Mouse (Mus musculus) neutrophil, adult 59 days (primary cell): ENCODE measurements around the gene Hcfc1. TPM values are rescaled to one million over a fixed set of nuclear protein-coding genes. Genes with fewer than 3 reads are reported as not detected.

ENCODE experiments used
- total RNA-seq, 2 experiments: library from RNA; stranded (reverse); gene quantifications; 1 replicate in 1 of 2; 2 replicates in 1 of 2; pipeline ENCODE4 v1.2.4; 2023

Gene Hcfc1
- 10 to 100 TPM; 86.7 to 87.3 TPM for total RNA-seq

DNA sequence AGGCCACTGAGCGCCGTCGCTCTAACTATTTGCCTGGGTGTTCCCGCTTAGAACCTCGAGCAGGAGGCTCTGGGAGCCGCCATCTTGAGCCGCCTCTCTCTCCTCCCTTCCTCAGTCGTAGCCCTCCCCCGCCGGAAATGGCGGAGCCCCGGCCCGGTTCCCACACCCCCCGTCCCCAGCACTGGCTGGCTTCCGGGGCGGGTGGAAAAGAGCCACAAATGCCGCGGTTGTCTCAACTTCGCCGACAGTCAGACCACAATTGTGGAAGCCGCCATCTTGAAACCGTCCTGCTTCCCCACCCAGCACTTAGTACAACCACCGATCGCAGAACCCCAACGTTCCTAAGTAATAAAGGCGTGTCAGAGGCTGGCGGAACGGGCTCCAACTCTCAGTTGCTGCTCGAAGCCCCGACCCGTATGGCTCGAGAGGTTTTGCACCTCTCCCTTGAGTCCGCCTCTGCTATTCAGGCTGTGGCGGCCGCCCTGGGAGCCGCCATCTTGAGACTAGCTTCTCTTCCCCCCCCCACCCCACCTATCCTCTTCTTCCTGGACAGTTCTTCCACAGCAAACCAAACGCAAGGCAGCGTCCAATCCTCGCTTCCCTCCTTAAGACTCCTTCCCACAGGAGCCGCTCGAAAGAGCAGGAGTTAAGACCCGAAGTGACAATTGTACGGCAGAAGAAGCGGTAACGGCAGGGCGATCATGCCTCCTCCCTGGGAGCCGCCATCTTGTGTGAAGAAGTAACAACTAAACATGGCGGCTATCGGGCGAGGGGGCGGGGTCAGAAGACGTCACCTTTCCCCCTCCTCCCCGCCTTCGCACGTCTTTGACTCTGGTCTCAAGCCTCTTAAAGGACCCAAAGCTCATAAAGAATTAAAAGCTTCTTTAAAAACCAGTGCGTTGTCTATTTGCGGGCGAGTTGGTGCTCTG is at the start of gene Hcfc1:
Hcfc1 (minus strand) TSS at position 110 of the 929 bp plus-strand sequence.

DNA sequence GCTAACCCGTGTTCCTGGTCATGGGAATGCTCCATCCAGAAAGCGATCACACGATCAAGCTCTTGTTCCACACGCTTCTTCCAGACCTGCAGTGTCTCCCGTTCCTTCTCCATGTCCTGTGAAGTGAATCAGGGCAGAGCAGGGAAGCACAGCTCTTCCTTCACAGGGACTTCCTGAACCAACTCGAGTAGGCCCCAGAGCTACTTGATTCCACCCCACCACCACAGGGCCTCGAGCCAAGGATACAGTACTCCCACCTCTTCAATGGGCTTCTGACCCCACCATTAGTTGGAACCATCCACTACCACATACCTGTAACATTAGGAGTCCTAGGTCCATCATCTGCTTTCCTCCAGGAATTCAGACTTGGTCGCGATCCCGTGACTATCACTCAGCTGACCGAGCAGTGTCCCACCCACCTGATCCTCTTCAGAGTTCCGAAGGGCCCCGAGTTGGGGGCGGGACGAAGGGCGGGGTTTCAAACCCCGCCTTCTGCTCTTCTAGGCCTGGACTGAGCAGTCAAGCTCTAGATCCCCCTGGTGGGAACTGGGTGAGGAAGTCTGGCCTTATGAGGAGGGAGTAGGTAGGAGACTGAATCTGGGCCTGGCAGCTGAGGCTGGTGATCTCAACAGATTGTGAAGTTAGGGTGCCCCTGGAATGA is 35.6 kb downstream of the Hcfc1 start, which contains the start of gene Renbp:
Renbp (minus strand) TSS at position 449 of the 661 bp plus-strand sequence.

DNA sequence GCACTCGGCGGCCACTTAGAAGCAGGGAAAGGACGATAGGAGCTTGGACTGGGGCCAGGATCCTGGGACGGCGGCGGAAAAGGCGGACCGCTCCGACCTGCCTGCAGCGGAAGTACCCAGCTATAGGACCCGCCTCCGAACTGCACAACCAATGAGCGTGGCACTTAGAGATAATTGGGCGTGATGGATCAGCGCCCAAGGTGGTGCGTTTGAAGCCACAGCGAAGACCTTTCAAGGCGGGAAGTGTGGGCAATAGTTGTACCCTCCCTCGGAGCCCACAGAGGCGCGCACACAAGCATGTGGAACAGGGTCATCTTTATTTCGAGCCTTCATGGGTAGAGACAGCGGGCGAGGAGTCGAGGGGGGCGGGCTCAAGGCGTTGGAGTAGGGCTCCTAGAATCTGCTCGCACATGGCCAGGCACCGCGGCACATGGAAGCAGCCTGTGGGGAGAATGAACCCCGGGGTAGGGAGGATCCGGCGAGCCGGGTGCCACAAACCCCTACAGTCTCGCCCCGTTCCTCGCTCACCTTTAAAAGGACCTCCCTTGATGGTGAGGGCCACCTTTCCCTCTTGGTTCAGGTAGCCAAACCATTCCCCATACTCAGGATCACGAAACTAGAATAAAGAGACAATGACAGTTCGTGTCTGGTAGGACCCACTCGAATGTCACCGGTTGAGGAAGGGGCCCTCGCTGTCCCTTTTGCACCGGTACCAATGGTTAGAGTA is 44.2 kb downstream of the Hcfc1 start, which contains the start of the genes Arhgap4 and Naa10:
Arhgap4 (minus strand) TSS at position 48 of the 727 bp plus-strand sequence.
Naa10 (minus strand) TSS at position 122 of the 727 bp plus-strand sequence.

DNA sequence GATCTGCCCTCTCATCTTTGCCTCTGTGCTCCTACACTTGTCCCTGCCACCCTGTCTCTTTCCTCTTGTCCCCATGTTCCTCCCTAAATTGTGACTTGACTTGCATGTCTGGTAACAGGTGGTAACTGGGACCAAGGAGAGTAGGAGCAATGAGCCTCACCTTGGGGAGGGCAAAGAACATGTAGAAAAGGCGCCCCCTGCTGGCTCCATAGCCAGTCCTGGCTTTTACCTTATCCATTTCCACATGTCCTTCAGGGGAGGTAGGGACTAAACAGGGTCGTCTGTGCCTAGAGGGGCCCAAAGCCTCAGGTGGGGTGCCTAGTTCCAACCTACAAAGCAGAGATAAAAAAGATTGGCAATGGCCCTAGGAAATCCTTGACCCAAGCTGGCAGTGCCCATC is 70.4 kb downstream of the Hcfc1 start, which contains the start of gene L1cam:
L1cam (minus strand) TSS at position 387 of the 400 bp plus-strand sequence.

Other genes starting within 250 kb of the Hcfc1 start
- gene Abcd1, start 249.8 kb downstream of the Hcfc1 start, total RNA-seq: 10 to 100 TPM; 83.3 to 92.9 TPM
- gene Plxnb3, start 209.3 kb downstream of the Hcfc1 start, total RNA-seq: under 1 TPM; 0.44 to 0.60 TPM
- gene Srpk3, start 192.0 kb downstream of the Hcfc1 start, total RNA-seq: 1 to 10 TPM in 1 of 2 experiments, under 1 TPM in 1; 0.89 to 1.8 TPM
- gene Idh3g, start 179.5 kb downstream of the Hcfc1 start, total RNA-seq: 100 to 1,000 TPM in 1 of 2 experiments, 10 to 100 TPM in 1; 89.0 to 105 TPM
- 100 to 1,000 TPM; 128 TPM for gene Ssr4, start 179.3 kb downstream of the Hcfc1 start, total RNA-seq
- gene Pdzd4, start 141.4 kb downstream of the Hcfc1 start, total RNA-seq: 1 to 10 TPM in 1 of 2 experiments, under 1 TPM in 1; 0.64 to 1.2 TPM
- under 1 TPM in 1 of 2 experiments, not detected in 1; 0.20 TPM for gene Avpr2, start 74.3 kb downstream of the Hcfc1 start, total RNA-seq
- gene L1cam, start 70.3 kb downstream of the Hcfc1 start, total RNA-seq: 10 to 100 TPM; 30.0 to 50.1 TPM
- gene Arhgap4, start 44.5 kb downstream of the Hcfc1 start, total RNA-seq: 100 to 1,000 TPM; 227 to 235 TPM
- 10 to 100 TPM; 38.1 to 42.0 TPM for gene Naa10, start 44.4 kb downstream of the Hcfc1 start, total RNA-seq
- gene Renbp, start 35.5 kb downstream of the Hcfc1 start, total RNA-seq: 10 to 100 TPM; 12.2 to 19.8 TPM
- 10 to 100 TPM; 63.0 to 75.4 TPM for gene Irak1, start 57.6 kb upstream of the Hcfc1 start, total RNA-seq
- gene Opn1mw, start 161.1 kb upstream of the Hcfc1 start, total RNA-seq: not detected
- 10 to 100 TPM; 24.4 to 25.0 TPM for gene Mecp2, start 169.0 kb upstream of the Hcfc1 start, total RNA-seq
- gene Tex28, start 201.5 kb upstream of the Hcfc1 start, total RNA-seq: not detected
- not detected for gene Tktl1, start 210.9 kb upstream of the Hcfc1 start, total RNA-seq